Mouse (Mus musculus): ENCODE measurements around the gene Mnx1. TPM values are rescaled to one million over a fixed set of nuclear protein-coding genes. Genes with fewer than 3 reads are reported as not detected.

Mnx1 gene
- total RNA-seq (2012; rRNA removed) (0.21 TPM in 1 of 2 replicates, not detected in the other), total RNA-seq (2014; rRNA removed) (not detected in 2 replicates), polyA plus RNA-seq (2012; ENCODE audit: insufficient read length, low read depth) (0.11 TPM in 1 of 2 replicates, not detected in the other)

DNA sequence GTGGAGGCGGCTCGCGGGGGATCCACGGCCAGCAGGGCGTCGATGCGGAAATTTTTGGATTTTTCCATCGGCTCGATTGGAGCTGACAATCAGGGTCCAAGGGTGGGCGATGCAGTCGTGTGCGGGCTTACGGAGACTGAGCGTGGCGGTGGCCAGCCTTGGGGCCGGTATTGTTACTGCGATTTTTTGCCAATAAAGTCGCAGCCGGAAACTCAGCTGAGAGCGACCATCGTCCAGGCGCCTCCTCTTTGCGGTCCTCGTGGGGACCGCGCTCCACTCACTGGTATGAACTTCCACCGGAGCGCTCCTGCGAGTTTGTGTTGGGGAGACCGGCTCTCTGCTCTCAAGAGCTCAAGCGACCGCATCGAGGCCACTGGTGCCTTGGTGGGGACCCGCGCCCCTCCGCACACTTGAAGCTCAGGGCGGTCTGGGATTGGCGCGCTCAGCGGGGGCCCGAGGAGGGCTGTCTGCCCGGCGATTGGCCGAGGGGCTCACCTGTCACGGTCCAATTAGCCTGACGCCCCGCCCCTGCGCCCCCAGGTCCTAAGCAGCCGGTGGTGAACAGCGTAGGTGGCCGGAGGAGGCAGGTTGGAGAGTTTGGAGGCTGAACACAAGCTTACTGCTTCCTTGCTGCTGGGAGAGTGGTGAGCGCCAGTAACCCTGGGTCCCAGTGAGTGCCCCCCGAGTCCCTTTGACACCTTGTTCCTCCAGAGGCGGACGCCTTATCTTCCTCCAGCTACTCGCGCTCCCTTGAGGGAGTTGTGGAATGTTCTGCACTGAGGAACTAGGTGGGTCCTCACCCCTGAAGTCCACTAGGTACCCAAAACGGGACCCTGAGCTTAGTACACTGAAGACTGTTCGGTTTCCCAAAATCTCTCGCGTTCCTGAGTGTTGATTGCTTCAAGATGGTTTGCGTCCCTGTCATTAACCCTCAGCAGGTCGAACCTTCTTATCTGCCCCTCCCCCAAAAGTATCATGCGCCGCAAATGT, at the start of gene Mnx1:
TSS of gene Mnx1 (minus strand) at position 263 of the 990 bp plus-strand sequence.
- Histone ChIP-seq H3K79me2 (replicated peaks; ENCODE audit: control insufficient read depth, extremely low read depth, insufficient read depth, poor library complexity, severe bottlenecking) (no peaks in the 10 kb centered on the region), H3K9ac (ENCODE audit: insufficient read depth, low read depth) (no peak within 1 kb of the TSS), H3K27me3 (replicated peaks) (no peaks in the 10 kb centered on the region), H3K4me2 (ENCODE audit: insufficient read depth, low read depth, poor library complexity, severe bottlenecking) (no peak within 1 kb of the TSS), H3K9me3 (replicated peaks; ENCODE audit: low read length) (peaks cover 10% of the 10 kb centered on the region), H3K27ac (ENCODE audit: insufficient read depth, low read depth) (no peak within 1 kb of the TSS), H3K36me3 (replicated peaks in 1 of 2; ENCODE audit: control insufficient read depth in 1 of 2, insufficient read depth in 1 of 2, low read length in 1 of 2) (no peaks in the 10 kb centered on the region), H3K4me1 (ENCODE audit: control insufficient read depth in 1 of 2, insufficient read depth in 2 of 2) (peaks cover 2 to 18% of the 10 kb centered on the region in 2 experiments; a peak in 3 of 4 replicates), H3K4me3 (replicated peaks in 1 of 3; ENCODE audit: low read depth in 2 of 3, low read length in 2 of 3, poor library complexity in 1 of 3) (no peak within 1 kb of the TSS)
- dilution Hi-C loops (cut with MboI; ENCODE audit: extremely low pct_ligation_motif_present, extremely low pct_unique_long_range_greater_than_20kb, low sequenced_read_pairs) (no loop called here), in situ Hi-C loops (cut with MboI; ENCODE audit: low pct_ligation_motif_present, low pct_unique_long_range_greater_than_20kb, low sequenced_read_pairs) (no loop called here)
- DNase-seq (ENCODE audit: extremely low read depth) = no peak
- TF ChIP-seq MAZ (IDR thresholded peaks at IDR 0.05; ENCODE audit: low read depth, low read length) (no peak), ZKSCAN1 (IDR thresholded peaks at IDR 0.05; ENCODE audit: borderline replicate concordance, low read depth, low read length) (no peak), IRF4 (IDR thresholded peaks at IDR 0.05; ENCODE audit: low read depth, low read length) (no peak), TCF12 (IDR thresholded peaks at IDR 0.05; ENCODE audit: low read depth, low read length) (no peak), MEF2A (IDR thresholded peaks at IDR 0.05; ENCODE audit: borderline replicate concordance, low read depth, low read length) (no peak), JUND (conservative IDR thresholded peaks at IDR 0.05; ENCODE audit: low read depth, low read length) (no peak)

DNA sequence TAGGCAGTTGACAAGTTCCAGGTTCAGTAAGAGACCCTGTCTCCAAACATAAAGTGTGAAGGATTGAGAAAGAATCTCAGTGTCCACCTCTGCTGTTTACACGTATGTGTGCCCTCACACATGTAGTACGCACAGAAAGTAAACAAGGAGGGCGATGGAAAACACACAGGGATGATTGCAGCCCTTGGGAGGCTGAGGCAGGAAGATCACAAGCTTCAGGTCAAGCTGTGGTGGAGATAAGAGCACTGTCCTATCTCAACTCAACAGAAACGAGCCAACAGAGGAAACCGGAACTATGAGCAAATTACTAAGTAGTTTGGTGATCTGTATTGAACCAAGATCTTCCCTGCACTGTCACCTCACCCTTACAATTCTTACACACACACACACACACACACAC, 38.2 kb upstream of the Mnx1 start:
- no peak for DNase-seq (ENCODE audit: extremely low read depth)
- H3K4me1 ChIP-seq (ENCODE audit: control insufficient read depth in 1 of 2, insufficient read depth in 2 of 2) = peaks cover 0 to 7% of the 10 kb centered on the region in 2 experiments; a peak in 1 of 4 replicates
- H3K4me2 ChIP-seq (ENCODE audit: insufficient read depth, low read depth, poor library complexity, severe bottlenecking) = no peak overlapping the region
- dilution Hi-C loops (cut with MboI; ENCODE audit: extremely low pct_ligation_motif_present, extremely low pct_unique_long_range_greater_than_20kb, low sequenced_read_pairs) = no loop called here
- in situ Hi-C loops (cut with MboI; ENCODE audit: low pct_ligation_motif_present, low pct_unique_long_range_greater_than_20kb, low sequenced_read_pairs) = no loop called here
- H3K79me2 ChIP-seq (replicated peaks; ENCODE audit: control insufficient read depth, extremely low read depth, insufficient read depth, poor library complexity, severe bottlenecking) = no peaks in the 10 kb centered on the region
- TF ChIP-seq UBTF (IDR thresholded peaks at IDR 0.05; ENCODE audit: low read depth, low read length) (no peak), MYC (IDR thresholded peaks at IDR 0.05; ENCODE audit: low read depth, low read length) (no peak), CTCF (conservative IDR thresholded peaks at IDR 0.05 in 1 of 2, IDR thresholded peaks at IDR 0.05 in 1 of 2; ENCODE audit: low read depth in 2 of 2, low read length in 2 of 2) (no peak), SMC3 (IDR thresholded peaks at IDR 0.05; ENCODE audit: low read depth, low read length) (no peak), PAX5 (IDR thresholded peaks at IDR 0.05; ENCODE audit: low read length) (no peak), ZMIZ1 (IDR thresholded peaks at IDR 0.05; ENCODE audit: low read depth, low read length) (no peak), MXI1 (IDR thresholded peaks at IDR 0.05; ENCODE audit: low read depth, low read length) (no peak), KAT2A (IDR thresholded peaks at IDR 0.05; ENCODE audit: insufficient replicate concordance, low read length) (no peak), JUND (conservative IDR thresholded peaks at IDR 0.05; ENCODE audit: low read depth, low read length) (no peak), ZKSCAN1 (IDR thresholded peaks at IDR 0.05; ENCODE audit: borderline replicate concordance, low read depth, low read length) (no peak), USF2 (conservative IDR thresholded peaks at IDR 0.05; ENCODE audit: low read depth, low read length) (no peak)
- H3K4me3 ChIP-seq (replicated peaks in 1 of 3; ENCODE audit: low read depth in 2 of 3, low read length in 2 of 3, poor library complexity in 1 of 3) = no peak overlapping the region
- H3K27me3 ChIP-seq (replicated peaks) = no peaks in the 10 kb centered on the region
- H3K36me3 ChIP-seq (replicated peaks in 1 of 2; ENCODE audit: control insufficient read depth in 1 of 2, insufficient read depth in 1 of 2, low read length in 1 of 2) = no peaks in the 10 kb centered on the region
- no peak overlapping the region for H3K27ac ChIP-seq (ENCODE audit: insufficient read depth, low read depth)
- no peaks in the 10 kb centered on the region for H3K9me3 ChIP-seq (replicated peaks; ENCODE audit: low read length)
- H3K9ac ChIP-seq (ENCODE audit: insufficient read depth, low read depth) = no peak overlapping the region

All from CH12.LX (cell line).